Mouse (Mus musculus) fat pad, adult 2 months (tissue): ENCODE results near the gene Tdrd7.

Experiments
- DNase-seq: peaks from one replicate; pipeline ENCODE4 v3.0.0-alpha.2; 2011; ENCODE audit warnings: low read depth, low spot score; ENCODE audit errors: extremely low read depth

Gene Tdrd7

DNA sequence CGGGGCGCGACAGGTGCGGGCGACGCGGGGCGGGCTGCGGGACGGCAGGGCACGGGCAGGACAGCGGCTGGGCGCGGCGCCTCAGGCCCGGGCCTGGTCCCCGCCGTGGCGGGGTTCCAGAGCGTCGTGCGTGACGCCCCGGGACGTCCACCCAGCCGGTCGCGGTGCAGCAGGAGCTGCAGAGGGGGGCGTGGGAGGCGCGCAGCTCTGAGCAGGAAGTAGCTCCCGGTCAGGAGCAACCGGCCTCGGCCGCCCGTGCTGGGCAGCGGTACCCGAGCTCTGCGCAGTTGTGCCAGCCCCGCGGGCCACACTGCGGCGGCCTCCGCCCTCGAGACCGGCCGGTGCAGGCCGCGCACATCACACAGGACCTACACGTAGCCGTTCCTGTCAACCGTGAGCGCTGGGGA is 7.3 kb downstream of the Tdrd7 start:
- DNase-seq = no peak

DNA sequence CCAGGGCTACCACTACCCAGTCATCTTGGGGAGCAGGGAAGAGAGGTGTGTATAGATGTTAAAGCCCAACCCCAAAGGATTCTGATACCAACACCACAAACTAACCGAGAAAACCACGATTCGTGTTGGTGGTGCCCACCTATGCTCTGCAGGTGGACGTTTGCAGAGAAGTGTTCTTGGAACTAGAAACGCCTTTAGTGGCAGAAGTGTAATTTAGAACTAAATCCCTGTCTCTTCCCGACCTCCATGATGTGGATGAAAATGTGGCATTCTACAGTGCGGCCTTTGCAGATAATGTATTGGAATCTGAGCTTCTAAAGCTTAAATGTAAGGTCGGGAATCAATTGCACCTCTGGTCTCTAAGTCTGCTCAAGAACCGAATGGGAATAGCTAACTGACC is 7.8 kb downstream of the Tdrd7 start:
- no peak for DNase-seq

DNA sequence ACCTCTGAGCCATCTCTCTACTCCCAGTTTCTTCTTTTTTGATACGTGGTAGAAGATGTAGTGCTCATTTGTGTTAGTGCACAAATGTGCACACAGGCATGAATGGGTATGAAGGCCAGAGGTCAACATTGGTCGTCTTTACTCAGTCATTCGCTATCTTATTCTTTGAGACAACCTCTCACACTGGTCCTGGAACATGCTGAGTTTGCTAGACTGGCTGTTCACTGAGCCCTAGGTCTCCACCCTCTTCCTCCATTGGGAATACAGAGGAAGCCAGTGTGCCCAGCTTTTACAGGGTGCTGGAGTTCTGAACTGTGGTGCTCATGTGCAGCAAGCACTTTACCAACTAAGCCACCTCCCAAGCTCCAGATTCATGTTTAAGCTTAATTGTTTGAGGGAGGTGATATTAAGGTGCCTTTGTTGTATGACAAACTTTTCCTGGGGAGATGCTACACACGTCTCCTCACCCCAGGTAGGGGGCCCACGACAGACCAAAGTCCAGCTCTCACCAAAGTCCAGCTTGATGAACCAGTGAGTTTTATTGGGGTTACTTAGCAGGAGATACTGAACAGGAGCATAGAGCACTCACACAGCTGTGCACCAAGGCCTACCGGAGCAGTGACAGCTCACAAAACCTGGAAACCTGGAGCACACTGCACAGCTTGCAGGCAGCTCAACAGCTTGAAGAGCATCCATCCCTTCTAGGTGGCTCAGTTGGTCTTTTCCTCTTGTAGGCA is 12.0 kb downstream of the Tdrd7 start:
- DNase-seq = no peak

DNA sequence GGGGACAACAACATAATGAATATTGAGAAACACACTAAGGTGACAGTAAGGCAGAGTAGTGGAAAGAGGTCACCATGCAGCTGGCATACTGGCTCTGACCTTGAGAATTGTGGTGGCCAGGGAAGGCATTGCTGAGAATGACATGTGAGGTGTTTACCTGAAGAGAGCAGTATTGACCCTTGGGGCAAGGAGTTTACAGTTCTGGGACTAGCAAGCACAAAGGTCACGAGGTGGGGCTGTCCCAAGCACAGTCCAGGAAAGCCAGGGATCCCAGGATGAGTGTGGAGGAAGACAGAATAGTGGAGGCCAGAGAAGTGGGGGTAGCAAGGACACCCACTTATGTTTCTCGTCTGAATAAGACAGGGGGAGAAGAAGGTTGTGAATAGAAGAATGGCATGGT is 14.8 kb downstream of the Tdrd7 start:
- no peak for DNase-seq

DNA sequence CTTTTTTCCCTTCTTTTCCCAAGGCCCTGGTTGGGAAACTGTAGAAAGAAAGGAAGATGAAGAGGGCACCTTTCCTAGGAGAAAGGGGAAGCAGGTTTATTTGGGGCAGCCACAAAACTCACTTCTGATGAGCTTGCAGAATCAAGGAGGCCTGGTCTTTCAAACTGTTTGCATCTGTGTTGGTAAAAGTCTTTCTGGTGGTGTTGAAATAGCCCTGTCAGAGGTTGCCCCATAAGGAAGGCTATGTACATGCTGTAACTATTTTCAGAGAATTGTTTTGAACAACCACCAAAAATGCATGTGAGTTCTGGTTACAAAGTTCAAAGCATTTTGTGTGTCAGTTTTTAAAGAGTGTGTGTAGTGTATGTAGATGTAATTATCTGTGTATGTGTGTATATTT is 15.9 kb downstream of the Tdrd7 start:
- no peak for DNase-seq

DNA sequence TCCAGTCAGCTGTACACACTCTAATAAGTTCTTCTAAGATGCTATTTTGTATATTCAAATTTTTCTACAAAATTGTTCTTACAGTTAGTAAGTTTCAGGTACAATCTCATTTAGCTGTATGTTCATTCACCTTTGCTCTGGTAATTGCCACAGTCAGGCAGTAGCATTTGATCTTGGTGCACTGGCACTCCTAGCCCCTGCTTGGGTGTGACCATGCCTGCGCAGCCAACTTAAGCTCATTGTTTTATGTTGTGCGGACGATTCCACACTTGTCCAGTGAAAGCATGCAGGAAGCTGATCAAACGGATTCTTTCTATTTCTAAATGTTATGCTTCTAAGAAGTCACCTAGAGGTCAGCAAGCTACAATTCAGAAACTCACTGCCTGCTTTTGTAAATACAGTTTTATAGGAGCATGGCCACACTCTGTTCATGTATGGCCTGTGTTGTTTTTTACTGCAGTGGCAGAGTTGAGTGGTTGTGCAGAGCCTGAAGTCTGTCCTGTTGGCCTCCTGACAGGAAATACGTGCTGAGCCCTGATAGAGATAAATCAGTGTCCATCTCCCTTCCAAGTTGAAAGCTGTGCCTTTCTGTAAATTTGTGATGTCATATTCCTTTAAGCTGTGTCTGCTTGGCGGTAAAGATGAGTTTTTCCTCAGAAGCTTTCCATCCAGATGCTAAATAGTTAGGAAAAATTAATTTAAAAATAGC is 25.4 kb downstream of the Tdrd7 start:
- DNase-seq = no peak

DNA sequence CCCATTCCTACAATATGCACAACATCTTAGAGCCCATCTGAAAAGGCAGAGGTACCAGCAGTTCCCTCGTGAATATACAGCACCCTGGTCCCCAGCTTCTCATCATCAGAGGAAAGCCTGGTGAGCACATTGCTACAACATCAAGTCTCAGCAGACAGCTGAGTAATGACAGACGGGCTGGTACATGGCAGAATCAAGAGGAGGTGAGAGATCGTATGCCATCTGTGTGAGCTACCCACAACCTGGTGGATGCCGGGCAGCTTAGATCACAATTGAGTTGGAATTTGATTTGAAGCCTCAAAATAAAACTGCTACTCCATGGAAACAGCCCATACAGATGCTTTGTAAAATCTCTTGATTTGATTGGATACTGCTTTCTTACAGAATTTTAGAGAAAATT is 33.4 kb downstream of the Tdrd7 start:
- DNase-seq = no peak

DNA sequence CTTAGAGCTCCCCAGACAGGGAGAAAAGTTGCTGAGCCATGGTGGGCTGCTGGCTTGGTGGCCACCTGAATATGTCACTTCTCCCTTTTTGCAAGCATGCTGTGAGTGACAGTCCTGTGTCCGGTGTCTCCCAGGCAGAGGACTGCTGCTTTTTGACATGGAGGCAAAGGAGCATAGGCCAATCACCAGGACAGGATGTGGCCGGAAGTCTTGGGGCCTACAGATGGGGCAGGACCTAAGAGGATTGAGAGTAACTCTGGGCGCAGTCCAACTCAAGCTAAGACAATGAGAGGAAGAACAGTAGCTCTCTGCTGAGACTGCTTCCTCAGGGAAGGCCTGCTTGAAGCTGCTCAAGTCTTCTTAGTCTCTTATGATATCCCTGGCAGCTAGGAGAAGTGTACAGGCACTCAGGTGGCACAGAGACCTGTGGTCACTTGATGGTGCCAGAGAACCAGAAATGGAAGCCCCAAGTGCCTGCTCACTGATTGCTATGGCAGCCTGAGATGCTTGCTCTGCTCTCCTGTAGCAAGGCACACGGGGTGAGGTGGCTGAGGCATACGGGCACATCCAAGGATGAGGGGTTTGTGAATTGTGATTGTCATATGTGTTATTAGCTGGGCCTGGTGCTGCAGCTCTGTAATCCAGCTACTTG is 43.1 kb downstream of the Tdrd7 start:
- no peak for DNase-seq

DNA sequence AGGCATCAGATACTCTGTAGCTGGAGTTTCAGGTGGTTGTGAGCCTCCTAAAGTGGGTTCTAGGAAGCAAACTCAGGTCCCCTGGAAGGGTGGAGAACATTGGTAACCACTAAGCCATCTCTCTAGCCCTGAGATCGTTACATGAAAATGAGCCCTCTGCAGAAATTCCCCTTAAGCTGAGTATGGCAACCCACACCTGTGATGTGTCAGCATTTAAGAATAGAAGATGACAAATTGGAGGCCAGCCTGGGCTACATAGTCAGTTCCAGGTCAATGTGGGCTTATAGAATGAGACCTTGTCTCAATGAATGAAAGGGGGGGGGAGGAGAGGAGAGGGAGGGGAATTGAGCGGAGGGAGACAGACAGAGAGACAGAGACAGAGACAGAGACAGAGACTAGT is 46.6 kb downstream of the Tdrd7 start:
- DNase-seq = no peak

DNA sequence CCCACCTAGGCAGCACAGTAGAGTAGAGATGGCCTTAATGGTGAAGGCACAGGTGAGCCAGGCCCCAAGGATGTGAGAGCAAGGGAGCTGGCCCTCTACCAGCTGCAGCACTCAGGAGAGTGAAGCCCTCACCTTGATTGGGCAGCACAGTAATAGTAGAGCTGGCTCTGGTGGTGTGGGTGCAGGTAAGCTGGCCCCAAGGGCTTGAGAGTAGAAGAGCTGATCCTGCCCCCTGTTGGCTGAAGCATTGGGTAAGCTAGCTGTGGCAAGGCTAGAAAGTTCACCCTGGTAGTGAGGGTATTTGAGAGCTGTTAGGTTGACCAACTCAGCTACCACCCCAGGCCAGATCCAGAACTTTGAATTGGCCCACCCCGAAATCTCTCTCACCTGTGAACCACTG is 50.5 kb downstream of the Tdrd7 start:
- no peak for DNase-seq

DNA sequence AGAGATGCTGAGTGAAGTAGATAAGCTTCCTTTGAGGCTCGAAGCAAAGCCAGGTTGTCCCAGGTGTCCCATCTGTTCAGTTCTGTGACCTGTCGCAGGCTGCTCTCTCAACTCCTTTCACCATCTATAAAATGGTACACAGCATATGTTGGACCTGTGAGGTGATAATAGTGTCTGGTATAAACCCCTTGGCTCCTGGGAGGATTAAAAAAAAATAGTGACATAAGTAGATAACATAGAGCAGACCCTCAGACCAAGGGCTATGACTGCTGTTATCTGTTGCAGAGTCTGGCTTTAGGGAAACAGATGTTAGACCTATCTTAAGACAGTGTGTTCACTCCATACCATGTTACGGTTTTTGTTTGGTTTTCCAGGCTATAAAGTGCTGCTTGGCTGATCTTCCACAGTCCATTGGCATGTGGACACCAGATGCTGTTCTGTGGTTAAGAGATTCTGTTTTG is 57.9 kb downstream of the Tdrd7 start:
- no peak for DNase-seq

DNA sequence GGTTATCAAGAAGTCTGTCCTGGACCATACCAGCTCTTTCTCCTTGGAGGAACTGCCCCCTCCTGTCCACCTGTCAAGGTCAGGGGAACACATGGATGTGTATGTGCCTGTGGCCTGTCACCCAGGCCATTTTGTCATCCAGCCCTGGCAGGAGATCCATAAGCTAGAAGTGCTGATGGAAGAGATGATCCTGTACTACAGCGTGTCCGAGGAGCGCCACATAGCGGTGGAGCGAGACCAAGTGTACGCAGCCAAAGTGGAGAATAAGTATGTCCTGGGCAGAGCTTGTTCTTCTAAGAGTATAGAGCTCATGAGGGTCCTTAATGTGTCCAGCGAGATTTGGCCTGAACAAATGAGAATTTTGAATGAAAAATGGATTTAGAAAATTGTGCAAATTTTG is 60.8 kb downstream of the Tdrd7 start:
- no peak for DNase-seq

DNA sequence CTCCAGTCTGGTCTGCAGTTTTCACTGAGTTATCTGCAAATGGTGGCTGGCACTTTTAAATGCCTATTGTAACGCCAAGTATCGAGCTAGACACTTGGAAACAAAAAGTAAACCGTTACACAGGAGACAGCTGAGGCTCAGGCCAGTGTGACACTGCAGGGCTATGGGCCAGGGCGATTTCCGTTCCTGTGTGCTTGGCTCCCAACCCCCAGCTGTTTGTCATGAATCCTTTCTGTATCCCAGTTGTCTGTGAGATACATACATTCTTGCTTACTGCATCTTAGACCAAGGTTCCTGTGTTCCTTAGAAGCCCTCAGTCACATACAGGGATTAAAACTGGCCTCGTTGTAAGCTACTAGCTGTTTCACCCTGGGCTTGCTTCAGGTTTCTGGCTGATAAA is 63.1 kb downstream of the Tdrd7 start:
- DNase-seq = no peak

DNA sequence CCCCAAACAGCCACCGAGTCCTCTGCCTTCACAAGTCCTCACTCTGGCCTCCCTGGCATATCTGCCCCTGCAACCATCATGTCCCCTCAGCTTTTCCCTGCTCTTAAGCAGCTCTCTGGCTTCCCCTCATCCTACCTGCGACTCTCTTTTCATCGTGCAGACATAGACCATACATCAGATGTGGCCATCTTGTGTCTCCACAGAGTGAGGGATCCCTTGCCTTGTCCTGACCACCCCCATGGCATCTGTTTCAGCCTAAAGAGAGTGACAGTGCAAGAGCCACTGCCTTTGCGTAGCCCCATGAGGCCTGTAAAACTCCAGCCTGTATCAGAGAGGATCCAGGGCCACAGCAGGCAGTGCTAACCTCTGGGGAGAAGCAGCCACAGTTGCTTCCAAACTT is 63.6 kb downstream of the Tdrd7 start:
- no peak for DNase-seq

DNA sequence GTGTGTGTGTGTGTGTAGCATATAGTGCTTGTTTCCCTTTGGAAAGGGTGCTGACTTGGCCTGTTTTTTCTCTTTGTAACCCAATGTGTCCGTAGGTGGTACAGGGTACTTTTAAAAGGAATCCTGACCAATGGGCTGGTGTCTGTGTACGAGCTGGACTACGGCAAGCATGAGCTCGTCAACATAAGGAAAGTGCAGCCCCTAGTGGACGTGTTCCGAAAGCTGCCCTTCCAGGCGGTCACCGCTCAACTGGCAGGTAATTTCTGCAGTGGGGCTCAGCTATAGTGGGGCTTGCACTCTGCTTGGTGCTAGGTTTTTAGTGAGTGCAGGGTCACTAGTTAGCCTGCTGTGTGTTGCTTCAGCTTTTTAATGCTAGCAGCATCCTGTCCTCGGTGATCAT is 64.4 kb downstream of the Tdrd7 start:
- DNase-seq = no peak

DNA sequence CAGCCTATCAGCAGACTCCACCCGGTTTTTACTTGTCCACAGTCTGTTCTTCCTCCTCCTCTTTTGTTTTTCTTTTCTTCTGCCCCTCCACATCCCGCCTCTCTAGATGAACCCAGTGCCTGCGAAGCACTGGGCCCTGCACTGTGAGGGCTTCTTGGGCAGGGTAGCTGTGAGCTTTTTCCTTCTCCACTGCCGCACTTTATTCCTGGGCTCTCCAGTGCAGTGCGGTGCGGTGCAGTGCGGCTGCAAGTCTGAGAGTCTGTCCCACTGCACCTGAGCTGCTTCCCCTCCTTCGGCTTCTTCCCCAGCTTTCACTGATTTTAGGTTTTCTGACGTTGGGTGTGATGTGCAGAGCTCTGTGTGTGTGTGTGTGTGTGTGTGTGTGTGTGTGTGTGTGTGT is 67.3 kb downstream of the Tdrd7 start:
- DNase-seq = no peak

DNA sequence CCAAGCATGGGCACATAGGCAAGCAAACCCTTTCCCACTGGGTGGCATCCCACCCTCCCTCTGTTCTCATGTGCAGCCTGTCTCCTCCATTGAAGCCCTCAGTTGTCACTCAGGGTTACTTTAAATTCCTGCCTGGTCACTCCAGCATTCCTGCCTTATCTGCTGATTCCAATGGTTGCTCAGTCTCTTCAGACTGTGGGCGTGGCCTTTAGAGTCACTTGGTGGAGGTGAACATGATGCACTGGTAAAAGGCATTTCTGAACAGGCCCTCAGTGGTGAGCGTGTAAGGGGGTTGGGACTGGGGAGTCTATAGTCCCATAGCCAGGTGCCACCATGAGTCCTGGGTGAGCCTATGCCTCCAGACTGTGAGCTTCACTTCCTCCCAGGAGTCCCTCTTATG is 68.1 kb downstream of the Tdrd7 start:
- DNase-seq = no peak

DNA sequence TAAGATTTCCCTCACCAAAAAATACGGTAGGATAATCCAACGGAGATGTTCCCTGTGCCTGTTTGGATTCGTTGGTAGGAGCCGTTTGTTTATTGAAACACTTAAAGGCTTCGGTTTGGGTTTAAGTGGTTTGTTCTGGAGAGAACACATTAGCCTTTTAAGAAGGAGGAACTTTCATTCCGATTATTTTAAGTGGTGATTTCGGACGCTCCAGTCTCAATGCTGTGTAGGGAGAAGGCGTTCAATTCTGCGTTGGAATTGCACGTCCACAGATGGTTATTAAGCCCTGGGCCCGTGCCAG is 73.4 kb downstream of the Tdrd7 start:
- DNase-seq = no peak

DNA sequence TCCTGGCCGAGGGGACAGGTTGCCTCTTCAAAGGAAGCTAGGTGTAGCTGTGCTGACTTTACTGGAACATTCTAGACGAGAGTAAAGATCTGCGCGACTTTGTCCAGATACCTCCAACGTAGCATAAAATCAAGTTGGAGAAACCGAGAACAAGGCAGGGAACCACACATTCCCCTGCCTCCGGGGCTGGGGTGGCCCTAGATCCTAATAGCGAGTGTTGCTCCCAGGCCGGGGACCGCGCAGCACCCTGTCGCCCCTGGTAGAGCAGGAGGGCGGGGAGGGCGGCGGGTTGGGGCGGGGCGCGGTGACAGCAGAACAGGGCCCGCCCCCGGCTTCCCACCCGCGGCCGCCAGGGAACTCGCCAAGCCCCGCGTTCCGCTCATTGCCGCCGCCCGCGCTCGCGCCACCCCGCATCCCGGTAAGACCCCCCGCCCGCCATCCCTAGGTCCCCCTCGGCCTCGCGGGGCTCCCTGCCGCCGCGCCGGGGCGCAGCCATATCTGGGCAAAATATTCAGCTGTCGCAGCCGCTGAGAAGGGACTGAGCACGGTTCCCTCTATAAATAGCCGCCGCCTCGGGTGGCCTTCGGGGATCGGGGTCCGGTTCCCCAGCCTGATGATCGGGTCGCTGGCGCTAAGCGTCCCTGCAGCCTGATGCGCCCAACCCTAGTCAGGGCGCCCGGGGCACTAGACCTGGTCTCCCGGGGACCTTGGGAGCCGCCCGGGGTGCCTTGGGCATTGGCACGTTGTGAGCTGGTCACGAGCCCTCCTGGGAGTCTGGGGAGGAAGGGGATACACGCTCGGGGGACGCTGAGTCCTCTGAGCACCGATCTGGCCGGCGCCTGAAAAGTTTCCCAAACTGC is 74.0 kb downstream of the Tdrd7 start, which contains the start of gene Tmod1:
Tmod1 (plus strand) TSS at position 44 of the 860 bp plus-strand sequence.
- DNase-seq = no peak

DNA sequence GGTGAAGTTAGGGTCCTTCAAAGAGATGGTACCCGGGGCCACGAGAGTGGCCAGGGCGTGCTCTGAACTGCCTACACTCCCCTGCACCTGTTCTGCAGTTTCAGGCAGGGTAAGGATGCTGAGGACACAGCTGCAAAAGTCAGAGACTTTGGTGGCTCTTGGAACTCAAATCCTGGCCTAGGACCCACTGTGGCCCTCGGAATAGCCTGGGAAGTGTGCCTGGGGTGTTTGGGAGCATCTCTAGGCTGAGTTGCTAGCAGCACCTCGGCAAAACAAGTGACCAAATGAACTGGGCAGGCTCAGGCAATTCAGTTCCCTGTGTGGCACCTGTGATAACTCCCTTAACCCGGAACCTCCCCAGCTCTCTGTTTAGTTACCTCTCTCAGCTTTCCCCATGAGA is 74.8 kb downstream of the Tdrd7 start:
- DNase-seq = no peak

DNA sequence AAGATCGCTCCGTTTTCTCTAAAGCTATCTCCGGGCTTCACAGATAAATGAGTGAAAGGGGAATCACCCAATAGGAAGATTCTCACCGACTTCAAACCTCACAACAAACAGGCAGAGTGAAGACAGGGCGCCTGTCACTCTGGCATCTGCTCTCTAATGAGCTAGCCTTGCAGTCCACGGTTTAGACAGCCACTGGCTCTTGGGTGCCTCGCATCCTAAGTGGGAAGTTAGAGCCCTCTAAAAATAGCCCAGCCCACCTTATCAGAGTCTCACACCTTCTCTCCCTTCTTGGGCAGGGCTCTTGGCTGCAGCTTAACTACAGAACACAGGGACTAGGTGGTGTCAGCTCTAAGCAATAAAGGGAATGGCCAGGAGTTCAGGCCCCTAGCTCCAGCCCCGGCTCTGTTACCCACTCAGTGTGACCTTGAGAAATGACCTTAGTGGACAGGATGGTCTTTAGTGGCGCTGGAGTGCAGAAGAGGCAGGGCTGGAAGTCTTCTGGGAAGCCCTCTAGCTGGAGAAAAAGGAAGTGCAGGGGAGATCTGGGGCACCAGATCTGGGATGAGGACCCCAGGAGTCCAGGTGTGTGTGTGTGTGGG is 75.6 kb downstream of the Tdrd7 start:
- no peak for DNase-seq
